Mouse (Mus musculus) frontal cortex, adult 2 months (tissue): Measurements from ENCODE around the gene Slc4a4. TPM values are rescaled to one million over a fixed set of nuclear protein-coding genes. Genes with fewer than 3 reads are reported as not detected.

ENCODE experiments used
- DNase-seq, 2 experiments: peaks; one replicate each; pipeline ENCODE4 v3.0.0; 2022; ENCODE audit warnings: low spot score in 1 of 2; ENCODE audit errors: extremely low spot score in 1 of 2
- polyA plus RNA-seq: library from polyadenylated mRNA; depleted of rRNA; stranded (reverse); fragments of >200 nt; gene quantifications from 2 replicates; pipeline ENCODE4 v1.2.3, GENCODE M21; 2012

Gene Slc4a4
- polyA plus RNA-seq, 1 experiment: 73.9 TPM

DNA sequence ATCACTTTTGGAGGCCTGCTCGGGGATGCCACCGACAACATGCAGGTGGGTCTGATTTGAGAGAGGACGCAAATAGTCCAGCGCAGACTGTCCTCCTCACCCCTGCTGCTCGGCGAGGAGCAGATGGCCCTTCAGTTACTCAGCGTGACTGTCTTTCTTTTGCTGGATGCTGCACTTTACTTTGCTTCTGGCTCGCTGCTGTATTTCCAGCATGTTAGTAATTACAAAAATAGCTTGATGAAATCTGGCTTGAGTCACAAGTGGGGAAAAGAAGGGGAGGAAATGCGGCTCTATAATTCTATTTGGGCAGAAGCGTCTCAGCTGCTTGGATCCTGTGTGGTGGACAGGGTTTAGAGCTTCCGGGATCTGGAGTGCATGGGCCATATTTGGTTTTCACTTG is 249.2 kb downstream of the Slc4a4 start:
- peak; percentile 72 to 76 for DNase-seq

DNA sequence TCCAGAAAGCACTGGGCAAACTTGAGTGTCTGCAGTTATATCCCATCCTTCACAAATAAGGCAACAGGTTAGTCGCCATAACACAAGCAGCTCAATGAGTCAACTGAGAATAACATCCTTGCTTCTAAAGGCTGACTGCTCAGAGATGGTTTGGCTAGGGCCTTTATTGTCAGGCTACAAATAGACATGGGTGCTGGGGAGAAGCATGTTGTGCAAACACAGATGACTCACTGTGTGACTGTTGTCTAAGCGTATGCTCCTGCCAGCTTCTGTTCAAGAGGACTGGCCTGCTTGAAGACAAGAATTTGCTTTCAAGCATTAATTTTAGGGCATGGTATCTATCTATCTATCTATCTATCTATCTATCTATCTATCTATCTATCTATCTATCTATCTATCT is 253.5 kb downstream of the Slc4a4 start:
- DNase-seq: peak; percentile 40 to 45

DNA sequence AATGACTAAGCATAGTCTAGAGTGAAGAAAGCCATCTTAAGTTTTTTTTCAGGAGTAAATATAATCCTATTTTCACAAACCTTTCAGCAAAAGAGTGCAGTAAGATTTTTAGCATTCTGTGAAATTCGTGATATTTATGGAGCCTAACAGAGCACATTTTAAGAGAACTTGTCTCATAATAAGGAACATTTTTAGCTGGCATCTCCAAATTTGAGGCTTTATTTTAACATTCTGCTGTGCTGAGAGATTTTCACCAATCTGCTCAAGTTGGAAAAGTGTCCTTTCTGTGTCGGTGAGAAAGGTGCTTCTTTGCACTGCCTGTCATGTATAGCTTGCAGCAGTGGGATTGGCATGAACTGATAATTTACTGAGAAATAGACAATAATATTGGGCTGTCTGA is 255.1 kb downstream of the Slc4a4 start:
- peak; percentile 52 to 54 for DNase-seq

DNA sequence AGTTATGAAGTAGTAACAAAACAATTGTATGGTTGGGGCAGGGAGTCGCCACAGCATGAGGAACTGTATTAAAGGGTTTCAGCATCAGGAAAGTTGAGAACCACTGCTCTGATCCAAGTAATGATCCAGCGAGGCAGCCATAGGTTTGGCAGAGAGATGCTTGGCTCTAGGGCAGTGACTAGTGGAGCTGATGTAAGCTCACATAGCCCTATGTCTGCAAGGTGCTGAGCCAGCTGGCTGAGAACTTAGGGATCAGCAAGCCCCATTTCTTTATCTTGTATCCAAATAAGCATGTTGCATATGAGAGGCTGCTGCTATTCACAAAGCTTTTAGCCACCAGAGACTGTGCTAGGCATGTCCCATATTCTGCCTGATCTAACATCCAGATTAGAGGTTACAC is 259.7 kb downstream of the Slc4a4 start:
- DNase-seq: no peak

DNA sequence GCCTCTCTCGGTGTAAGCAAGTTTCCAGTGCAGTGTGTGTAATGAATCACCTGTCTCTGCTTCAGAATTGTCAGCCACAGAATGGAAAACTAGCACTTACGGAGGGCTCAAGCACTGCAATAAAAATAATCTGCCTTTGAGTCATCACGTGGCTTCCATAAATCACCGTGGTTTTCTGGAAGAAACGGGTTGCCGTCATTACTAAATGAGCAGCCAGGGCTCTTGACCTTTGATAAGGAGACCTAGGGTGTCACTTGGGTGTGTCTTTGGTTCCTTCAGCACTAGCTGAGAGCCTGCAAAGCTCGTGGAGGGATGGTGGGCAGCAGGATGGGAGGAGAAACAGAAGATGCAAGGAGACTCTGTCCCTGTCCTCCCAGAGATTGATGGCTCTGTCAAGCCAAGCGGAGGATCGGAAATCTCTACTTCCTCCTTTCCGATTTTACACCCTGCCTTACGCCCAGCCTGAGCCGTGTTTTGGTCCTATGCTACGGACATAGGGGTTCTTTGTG is 260.7 kb downstream of the Slc4a4 start:
- DNase-seq: no peak

DNA sequence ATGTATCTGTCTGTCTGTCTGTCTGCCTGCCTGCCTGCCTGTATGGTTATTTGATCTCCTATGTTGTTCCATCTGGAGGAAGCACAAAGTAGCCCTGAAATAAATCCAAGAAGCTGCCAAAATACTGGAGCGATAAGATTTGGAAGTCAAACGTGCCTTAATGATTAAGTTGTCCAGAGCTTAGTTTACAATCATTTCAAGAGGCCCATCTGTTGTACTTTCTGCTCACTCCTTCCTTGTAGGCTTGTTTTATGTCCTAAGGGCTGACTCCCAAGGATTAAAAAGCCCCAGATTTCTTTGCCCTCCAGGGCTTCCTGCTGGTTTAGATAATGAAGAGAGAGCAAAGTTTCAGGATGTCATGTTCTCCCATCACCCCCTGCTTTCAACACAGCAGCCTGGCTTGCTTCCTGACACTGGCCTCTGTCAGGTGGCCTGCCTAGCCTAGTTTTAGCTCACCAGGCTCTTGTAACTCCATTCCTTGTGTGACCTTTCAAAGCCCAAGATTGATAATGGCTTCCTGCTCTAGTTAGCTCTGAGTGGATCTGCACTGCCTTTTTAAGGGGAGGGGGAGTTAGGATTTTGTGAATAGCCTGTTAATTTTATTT is 262.9 kb downstream of the Slc4a4 start:
- no peak for DNase-seq

DNA sequence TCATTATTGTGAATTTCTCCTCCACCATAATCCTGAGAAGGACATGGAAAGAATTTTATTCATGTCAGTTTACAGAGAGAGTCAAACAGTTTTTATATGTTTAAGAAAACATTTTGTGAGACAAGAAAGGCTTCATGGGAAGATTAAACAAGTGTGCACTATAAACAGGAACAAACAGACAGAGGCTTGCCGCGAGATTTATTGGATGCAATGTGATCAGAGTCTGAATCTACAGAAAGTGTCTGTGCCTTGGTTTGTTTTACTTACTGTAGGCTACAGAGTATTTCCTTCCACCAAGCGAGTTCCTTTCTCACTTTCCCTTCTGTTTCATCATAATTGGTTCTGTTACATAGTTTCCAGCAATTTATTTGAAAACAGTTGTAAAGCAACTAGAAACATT is 264.5 kb downstream of the Slc4a4 start:
- no peak for DNase-seq

DNA sequence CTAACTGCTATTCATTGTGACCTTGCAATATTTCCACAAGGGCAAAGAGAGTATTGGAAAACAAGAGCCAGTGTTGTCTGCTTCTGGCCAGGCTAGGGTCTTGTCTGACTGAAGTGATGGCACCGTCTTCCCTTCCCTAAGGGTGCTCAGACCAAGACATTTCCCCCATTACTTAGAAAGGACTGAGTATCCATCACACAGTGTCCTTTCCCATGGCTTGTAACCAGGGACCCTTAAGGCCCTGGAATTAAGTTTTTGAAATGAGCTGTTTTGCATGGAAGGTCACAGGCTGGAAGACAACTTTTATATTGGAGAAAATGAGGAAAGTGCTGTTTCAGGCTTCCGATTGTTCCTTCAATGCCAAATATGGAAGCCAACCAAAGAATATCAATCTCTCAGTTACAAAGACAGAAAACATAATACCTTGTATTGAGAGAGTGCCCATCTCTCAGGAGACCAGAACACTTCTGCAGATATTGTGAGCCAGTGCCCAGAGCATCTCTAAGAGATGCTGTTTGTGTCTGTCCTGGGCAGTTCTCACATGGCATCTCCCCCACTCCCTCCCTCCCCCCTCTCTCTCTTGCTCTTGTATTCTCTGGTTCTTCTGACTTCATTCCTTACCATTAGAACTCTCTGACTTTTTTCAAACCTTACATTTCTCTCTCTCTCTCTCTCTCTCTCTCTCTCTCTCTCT is 284.6 kb downstream of the Slc4a4 start:
- DNase-seq: no peak

DNA sequence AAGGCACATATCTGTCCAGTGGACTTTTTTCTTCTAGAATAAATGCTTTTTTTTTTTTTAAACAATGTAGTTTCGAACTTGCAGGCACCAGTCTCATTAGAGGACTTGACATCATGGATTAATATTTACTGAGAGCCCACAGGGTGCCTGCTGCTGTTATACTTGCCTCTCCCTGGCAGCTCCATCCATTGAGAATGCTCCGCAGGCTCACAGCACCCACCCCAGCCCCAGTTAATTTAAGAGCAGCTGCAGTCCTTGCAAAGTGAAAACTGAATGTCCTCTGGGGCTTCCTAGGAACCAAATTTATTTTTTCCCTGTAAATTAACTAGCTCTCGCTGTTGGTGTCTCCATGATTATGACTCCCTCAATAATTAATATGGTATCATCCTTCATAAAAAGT is 303.4 kb downstream of the Slc4a4 start:
- DNase-seq: no peak

DNA sequence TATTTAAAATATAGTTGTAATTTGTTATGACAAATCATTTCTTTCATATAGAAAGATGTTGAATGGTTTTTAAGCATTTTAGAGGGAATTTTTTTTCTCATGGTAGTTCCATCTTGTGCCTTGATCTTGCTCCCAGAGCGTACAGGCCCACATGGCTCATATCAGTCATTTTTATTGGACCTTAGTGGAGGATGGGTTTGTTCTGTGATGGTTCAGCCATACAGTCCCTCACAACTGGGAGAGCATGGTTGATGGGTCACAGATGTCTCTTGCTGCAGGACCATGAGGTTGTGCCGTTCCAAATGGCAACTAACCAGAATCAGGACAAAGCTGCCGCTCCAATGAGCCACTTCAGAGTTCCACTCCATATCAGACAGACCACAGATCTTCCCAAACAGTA is 308.0 kb downstream of the Slc4a4 start:
- DNase-seq: no peak

DNA sequence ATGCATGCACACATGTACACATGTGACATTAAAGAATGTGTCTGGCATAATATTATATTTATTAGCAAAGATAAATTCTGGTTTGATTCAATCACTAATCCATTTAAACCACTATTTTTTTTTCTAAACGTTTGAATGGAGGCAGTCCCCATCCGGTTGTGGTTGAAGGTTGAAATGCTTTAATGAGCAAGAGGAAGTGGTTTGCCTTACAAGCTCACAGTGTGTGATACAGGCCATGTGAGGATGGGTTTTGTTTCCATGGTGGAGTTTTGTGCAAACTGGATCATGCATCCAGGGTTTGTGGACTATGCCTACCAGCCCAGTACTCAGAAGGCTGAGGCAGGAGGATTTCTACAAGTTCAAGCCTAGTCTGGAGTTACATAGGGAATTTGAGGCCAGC is 311.9 kb downstream of the Slc4a4 start:
- no peak for DNase-seq

DNA sequence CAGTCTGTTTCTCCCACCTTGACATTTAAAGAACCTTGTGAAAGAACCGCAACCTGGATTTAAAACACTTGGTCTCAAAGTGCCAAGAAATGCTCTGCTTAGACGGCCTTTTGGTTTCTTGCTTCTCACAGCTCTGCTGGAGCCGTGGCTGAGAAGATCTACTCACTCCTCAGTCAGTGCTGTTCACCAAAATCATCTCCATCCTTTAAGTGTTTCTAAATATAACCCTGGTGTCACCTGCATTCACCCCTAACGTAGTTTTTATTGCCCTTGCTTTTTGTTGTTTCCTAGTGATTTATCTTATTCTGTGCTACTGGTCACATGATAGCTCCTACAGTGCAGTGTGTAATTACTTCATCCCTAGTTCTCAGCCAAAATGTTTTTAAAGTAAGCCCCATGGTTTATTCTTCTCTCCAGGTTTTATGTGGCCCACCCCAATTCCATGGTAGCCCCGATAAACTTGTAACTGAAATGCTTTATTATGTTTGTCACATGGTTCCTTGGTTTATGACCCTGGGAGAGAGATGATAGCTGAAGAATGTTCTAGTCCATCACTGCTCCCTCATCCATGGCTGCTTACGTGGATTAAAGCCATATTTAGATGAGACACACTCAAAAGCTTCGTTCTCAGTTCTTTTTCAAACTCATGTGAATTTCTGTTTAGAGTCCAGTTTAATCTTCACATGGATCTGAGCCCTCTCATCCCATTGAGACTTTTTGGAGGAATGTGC is 323.5 kb downstream of the Slc4a4 start:
- no peak for DNase-seq

DNA sequence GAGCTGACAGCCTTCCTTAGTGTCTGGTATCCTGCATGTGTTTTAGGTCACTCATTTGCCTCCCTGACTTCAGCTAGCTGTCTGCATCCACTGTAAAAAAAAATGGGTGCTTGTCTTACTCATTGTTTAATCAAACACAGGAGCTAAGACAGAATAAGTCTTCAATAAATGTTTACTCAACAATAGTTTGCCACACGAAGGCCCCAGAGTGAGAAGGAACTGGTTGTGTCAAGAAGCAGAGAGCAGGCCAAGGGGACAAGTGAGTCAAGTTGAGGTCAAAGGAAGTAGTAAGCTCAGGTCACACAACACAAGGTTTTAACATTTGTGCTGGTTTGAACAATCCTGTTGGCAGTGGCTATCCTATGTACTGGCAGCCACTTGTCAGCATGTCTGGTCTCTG is 324.4 kb downstream of the Slc4a4 start:
- DNase-seq: no peak

DNA sequence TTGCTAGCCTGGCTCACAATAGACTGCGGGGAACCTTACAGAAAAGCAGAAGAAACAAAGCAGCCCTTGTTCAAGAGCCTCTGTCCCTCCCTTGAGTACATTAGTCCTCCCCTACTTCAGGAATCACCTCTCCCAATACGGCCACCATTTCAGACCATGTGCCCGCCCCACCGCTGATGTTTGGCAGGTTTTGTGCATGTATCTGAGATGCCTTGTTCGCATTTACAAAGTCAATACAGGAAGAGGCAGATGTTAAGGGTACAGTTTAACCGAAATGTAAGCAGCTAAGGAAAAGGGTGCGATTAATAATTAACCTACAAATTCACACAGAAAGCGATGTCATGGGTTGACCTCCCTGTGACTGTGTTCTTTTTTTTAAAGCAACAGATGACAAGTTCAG is 331.6 kb downstream of the Slc4a4 start:
- no peak for DNase-seq

DNA sequence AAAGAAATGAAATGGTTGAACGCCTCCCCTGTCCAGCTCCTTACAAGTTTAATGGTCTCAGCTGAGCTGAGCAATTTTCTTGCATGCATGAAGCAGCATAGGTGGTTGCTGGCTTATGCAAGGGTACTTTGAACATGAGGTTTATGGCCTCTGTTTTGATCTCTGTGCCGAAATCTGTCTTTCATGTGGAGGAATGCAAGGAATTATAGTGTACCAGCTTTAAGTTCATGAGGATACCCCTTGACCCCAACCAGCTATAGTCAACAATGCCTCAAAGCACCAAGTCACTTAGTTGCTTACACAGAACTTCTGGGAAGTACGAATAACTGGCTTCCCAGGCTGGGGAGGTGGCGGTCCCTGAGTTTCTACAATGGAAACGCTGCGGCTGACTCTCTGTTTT is 332.1 kb downstream of the Slc4a4 start:
- no peak for DNase-seq

DNA sequence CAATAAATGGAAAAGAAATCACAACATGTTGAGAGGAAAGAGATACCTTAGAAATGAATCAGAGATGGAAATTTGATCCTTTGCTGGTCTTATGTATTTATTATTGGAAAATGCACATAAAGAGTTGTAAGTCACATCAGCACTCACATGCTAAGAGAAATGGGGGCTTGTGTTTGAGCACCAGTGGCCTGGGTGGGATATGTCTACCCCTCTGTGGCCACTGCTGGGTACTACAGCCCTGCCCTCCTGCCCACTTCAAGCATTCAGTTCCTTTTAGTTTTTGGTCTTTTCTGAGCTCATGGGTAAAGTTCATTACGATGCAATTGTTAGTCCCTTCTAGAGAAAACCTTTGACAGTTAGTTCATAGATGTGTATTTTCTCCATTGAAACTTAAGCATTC is 335.0 kb downstream of the Slc4a4 start:
- DNase-seq: peak in 1 of 2 experiments; percentile 23

DNA sequence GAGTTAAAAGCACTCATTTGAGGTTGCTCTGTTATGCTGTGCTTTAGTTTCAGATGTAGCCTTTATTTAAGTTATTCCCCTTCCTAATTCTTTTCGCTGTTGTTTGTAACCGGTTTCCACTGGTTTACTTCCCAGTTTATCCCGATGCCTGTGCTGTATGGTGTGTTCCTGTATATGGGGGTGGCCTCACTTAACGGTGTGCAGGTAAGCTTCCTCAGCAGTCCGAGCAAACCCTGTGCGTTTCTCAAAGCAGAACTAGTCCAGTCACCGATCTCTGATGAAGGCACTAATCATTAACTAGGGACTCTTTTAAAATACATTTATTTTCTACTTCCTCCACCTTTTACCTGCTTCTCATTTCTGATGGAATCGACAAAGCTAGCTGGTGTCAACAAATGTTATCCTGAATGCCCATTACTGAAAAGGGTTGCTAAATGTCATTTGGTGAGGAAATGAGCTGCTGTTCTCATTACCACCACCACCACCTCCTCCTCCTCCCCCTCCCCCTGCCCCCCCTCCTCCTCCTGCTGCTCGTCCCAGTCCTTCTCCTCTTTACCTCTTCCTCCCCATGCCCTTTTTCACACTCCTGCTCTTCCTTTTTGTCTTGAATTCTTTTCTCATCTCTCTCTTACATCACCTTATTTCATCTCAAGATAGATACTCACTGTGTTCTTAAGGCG is 336.6 kb downstream of the Slc4a4 start:
- no peak for DNase-seq

DNA sequence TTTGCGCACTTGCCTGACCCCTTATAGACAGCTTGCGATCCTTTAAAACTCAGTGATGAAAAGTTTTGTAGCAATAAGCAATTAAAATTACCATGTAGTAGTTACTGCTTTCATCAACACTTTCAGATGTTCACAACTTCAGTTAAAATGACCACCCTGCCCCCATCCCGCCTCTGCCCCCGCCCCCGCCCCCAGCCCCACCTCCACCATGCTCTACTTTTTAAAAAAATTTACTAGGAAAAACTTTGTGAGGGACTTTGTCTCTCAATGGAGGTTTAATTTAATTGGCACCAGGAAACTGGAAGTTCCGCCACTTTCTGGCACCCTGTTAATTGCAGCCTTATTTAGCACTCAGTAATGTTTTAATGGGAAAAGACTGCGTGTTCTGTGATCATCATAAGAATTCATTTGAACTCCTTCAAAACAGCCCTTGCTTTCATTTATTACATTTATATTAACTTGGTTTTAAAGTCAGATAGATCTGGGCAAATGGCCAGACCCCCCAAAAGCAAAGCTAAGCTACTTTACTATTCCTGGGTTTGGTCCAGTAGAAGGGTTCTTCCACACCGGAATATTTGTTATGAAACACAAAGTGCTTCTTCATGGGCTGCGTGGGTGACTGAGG is 337.2 kb downstream of the Slc4a4 start:
- DNase-seq: peak; percentile 13 to 37

DNA sequence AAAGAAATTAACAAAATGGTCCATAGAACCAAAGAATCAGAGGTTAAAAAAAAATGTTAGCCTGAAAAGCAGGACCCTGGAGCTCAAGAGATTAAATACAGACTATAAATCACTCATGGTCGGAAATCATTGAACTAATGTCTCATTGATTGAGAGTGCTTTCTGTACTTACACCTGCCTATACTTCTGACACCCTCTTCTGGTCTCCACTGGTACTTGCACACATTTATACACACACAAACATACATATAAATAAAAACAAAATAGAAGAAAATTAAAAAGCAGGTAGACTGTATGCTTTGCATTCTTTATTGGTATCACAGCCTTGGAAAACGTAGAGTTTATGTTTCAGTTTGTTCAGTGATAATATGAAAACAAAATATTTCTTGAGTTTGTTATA is 341.3 kb downstream of the Slc4a4 start:
- no peak for DNase-seq

DNA sequence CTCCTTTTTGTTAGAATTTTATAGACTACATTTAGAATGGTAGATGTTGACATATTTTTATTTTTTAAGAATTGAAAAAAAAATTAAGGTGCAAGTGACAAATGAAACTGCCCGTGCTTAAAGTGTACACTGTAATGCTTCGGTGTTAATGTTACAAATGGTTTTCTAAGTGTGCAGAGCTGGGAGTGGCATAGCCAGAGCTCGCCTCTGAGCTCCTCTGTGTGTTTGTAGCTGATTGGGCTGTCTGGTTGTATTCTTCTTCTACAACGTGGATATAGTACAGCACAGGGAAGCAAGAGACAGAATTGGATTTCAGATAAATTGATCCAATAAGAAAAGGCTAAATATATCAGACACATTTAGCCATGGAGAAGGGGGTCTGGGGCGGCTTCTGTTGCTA is 343.0 kb downstream of the Slc4a4 start:
- DNase-seq: no peak

DNA sequence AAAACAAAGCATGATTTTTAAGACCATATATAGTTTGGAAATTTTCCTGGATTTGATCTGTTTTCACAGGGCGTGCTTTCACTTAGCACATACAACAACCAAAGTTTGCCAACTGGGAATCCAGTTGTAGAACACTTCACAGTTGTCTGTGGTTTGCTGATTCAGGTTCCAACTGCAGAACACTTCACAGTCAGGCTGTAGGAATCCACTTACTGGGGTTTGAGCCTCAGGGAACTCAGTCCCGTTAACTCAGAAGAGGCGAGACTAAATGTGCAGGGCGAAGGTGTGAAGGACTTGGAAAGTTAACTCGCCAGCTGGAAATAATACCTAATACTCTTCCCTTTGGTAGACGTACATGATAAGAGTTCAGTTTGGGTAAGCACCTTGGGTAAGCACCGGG is 345.7 kb downstream of the Slc4a4 start:
- DNase-seq: no peak
